In genomic region chr6:47593590-47593989, GRCm38 (mm10) we compare ENCODE assay signal across 8 mouse cellular contexts. TPM values are rescaled to one million over a fixed set of nuclear protein-coding genes. Genes with fewer than 3 reads are reported as not detected.
DNase-seq lines count a peak whose midpoint lies in the region; ATAC-seq and TF ChIP-seq lines count a peak whose summit lies in the region.

No protein-coding gene starts in this region.

- H3K4me1 ChIP-seq in kidney, embryonic 15.5 days = peaks cover 23% of the 10 kb centered on the region
- H3K4me1 ChIP-seq in bone marrow macrophage, adult 2 months (ENCODE audit: control insufficient read depth, insufficient read depth, low read length) = peaks cover 4% of the 10 kb centered on the region; the same call in 1 of the 2 replicates
- H3K4me1 ChIP-seq in hindbrain, embryonic 12.5 days = peaks cover 9% of the 10 kb centered on the region
- peaks cover 17% of the 10 kb centered on the region for H3K4me1 ChIP-seq in midbrain, embryonic 14.5 days (ENCODE audit: control insufficient read depth, insufficient read depth, low read length)

- H3K4me3 ChIP-seq in kidney, embryonic 15.5 days (replicated peaks) = peak overlapping the region; percentile 92
- H3K4me3 ChIP-seq in bone marrow macrophage, adult 2 months (ENCODE audit: insufficient read depth, low read length) = peak overlapping the region; percentile 96
- peak overlapping the region; percentile 75 for H3K4me3 ChIP-seq in hindbrain, embryonic 12.5 days
- peak overlapping the region; percentile 94 for H3K4me3 ChIP-seq in midbrain, embryonic 14.5 days (replicated peaks; ENCODE audit: low read depth, low read length)

- H3K36me3 ChIP-seq in kidney, embryonic 15.5 days = no peaks in the 10 kb centered on the region
- no peaks in the 10 kb centered on the region for H3K36me3 ChIP-seq in hindbrain, embryonic 12.5 days
- H3K36me3 ChIP-seq in midbrain, embryonic 14.5 days (ENCODE audit: control insufficient read depth, insufficient read depth, low read length) = no peaks in the 10 kb centered on the region

- intact Hi-C loops in left cerebral cortex, postnatal 25 days (cut with DNase I) = no loop called here

- H3K9me3 ChIP-seq in kidney, embryonic 15.5 days (replicated peaks) = no peaks in the 10 kb centered on the region
- no peaks in the 10 kb centered on the region for H3K9me3 ChIP-seq in hindbrain, embryonic 12.5 days (replicated peaks)
- no peaks in the 10 kb centered on the region for H3K9me3 ChIP-seq in midbrain, embryonic 14.5 days (ENCODE audit: control insufficient read depth, low read length)

- H3K27ac ChIP-seq in kidney, embryonic 15.5 days = peak overlapping the region; percentile 98; the same call in 1 of the 2 replicates
- H3K27ac ChIP-seq in bone marrow macrophage, adult 2 months (ENCODE audit: insufficient read depth, low read depth, low read length) = no peak overlapping the region
- peak overlapping the region; percentile 98; the same call in 1 of the 2 replicates for H3K27ac ChIP-seq in hindbrain, embryonic 12.5 days
- H3K27ac ChIP-seq in midbrain, embryonic 14.5 days (replicated peaks; ENCODE audit: low read depth, low read length) = peak overlapping the region; percentile 99

- H3K27me3 ChIP-seq in kidney, embryonic 15.5 days = no peaks in the 10 kb centered on the region
- no peaks in the 10 kb centered on the region for H3K27me3 ChIP-seq in hindbrain, embryonic 12.5 days
- H3K27me3 ChIP-seq in midbrain, embryonic 14.5 days (ENCODE audit: control insufficient read depth, insufficient read depth, low read length) = no peaks in the 10 kb centered on the region

- no peak for DNase-seq in kidney, postnatal 10 days
- peak; percentile 42 for DNase-seq in midbrain, embryonic 14.5 days
- DNase-seq in adrenal gland, postnatal 4 days (ENCODE audit: low spot score in 2 of 2) = no peak
- DNase-seq in adrenal gland, adult 18-20 months (ENCODE audit: low spot score in 2 of 2) = no peak
- DNase-seq in left cerebral cortex, postnatal 25 days (ENCODE audit: low spot score in 2 of 2) = no peak

- H3K9ac ChIP-seq in kidney, embryonic 15.5 days = peak overlapping the region; percentile 99
- H3K9ac ChIP-seq in hindbrain, embryonic 12.5 days = peak overlapping the region; percentile 95
- H3K9ac ChIP-seq in midbrain, embryonic 14.5 days (replicated peaks; ENCODE audit: low read length) = peak overlapping the region; percentile 100

- ATAC-seq in kidney, embryonic 15.5 days (replicated peaks; ENCODE audit: low FRiP score) = no peak
- no peak for ATAC-seq in hindbrain, embryonic 12.5 days (ENCODE audit: low FRiP score)
- ATAC-seq in midbrain, embryonic 14.5 days (ENCODE audit: low FRiP score, low TSS enrichment) = no peak

- peak overlapping the region; percentile 81 for H3K4me2 ChIP-seq in kidney, embryonic 15.5 days
- peak overlapping the region; percentile 68 for H3K4me2 ChIP-seq in hindbrain, embryonic 12.5 days (replicated peaks)
- H3K4me2 ChIP-seq in midbrain, embryonic 14.5 days (ENCODE audit: low read length) = peak overlapping the region; percentile 78

- WGBS in kidney, embryonic 15.5 days = 9% methylated on average over 9 of the region's 9 CpGs
- 12% methylated on average over 9 of the region's 9 CpGs for WGBS in hindbrain, embryonic 12.5 days
- 5% methylated on average over 9 of the region's 9 CpGs for WGBS in midbrain, embryonic 14.5 days

- no peak for TF ChIP-seq POLR2A in bone marrow macrophage, adult 2 months (IDR thresholded peaks at IDR 0.05; ENCODE audit: borderline replicate concordance, low read depth, low read length)

- TF ChIP-seq CTCF in bone marrow macrophage, adult 2 months (IDR thresholded peaks at IDR 0.05; ENCODE audit: low read depth, low read length) = no peak

RNA-seq across cellular contexts. Expression of gene Ezh2, which starts 1.6 kb away (rescaled TPM):
- 108 and 116 TPM in 2 replicates for polyA plus RNA-seq in kidney, embryonic 15.5 days (2015; fragmentation: Nextera tagmentation; extraction: Ambion mirVana)
- polyA plus RNA-seq in bone marrow macrophage, adult 2 months (2012; ENCODE audit: insufficient read depth, insufficient read length, missing spikeins) = 41.5 and 61.9 TPM in 2 replicates
- polyA plus RNA-seq in hindbrain, embryonic 12.5 days (2016; fragmentation: Nextera tagmentation; extraction: Ambion mirVana) = 154 and 159 TPM in 2 replicates
- polyA plus RNA-seq in midbrain, embryonic 14.5 days (2014; fragmentation: Nextera tagmentation; extraction: Ambion mirVana) = 79.0 and 91.9 TPM in 2 replicates
- total RNA-seq in adrenal gland, postnatal 4 days (2021) = 10 to 100 TPM; 51.2 to 59.1 TPM
- total RNA-seq in adrenal gland, adult 18-20 months (2021) = 1 to 10 TPM; 7.8 to 9.5 TPM
- 10 to 100 TPM; 12.4 to 13.1 TPM for total RNA-seq in left cerebral cortex, postnatal 25 days (2021)
